Mouse (Mus musculus): ENCODE measurements around the gene Tmem269. TPM values are rescaled to one million over a fixed set of nuclear protein-coding genes. Genes with fewer than 3 reads are reported as not detected.

The Tmem269 gene
- polyA plus RNA-seq, 1 experiment from 2014 or later, result 0.07 TPM

DNA sequence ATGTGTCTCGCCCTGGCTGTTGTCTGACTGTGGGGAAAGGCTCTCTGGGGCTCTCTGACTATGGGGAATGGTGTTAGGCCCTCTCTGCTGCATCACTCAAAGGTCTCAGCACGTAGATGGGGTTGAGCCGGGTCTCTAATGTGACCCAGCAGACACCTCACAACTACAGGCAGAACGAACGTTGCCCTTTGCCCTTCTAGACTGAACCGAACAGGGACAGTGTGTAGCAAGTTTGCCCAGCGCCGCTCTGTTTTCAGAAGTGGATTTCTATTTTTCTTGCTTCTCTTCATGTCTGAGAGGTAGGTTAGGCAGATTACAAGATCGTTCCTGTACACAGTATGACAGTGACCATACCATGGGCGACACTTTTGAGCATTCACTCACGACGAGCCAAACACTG is 24.6 kb upstream of the Tmem269 start:
- no peak overlapping the region for H3K27ac ChIP-seq (replicated peaks)
- no peaks in the 10 kb centered on the region for H3K27me3 ChIP-seq (ENCODE audit: control insufficient read depth, insufficient read depth, low read length)
- 92% methylated on average over 12 of the region's 12 CpGs for WGBS
- H3K9me3 ChIP-seq (ENCODE audit: control insufficient read depth, low read length), result no peaks in the 10 kb centered on the region
- no peak overlapping the region for H3K4me3 ChIP-seq (ENCODE audit: low read depth, low read length)
- DNase-seq (ENCODE audit: low spot score), result no peak
- no peak for TF ChIP-seq EP300 (optimal IDR thresholded peaks at IDR 0.05)
- no peak for TF ChIP-seq CTCF (IDR thresholded peaks at IDR 0.05; ENCODE audit: low read depth)
- H3K36me3 ChIP-seq (ENCODE audit: control insufficient read depth, insufficient read depth, low read length), result peaks cover 5% of the 10 kb centered on the region; the same call in 1 of the 2 replicates
- no peak overlapping the region for H3K9ac ChIP-seq (ENCODE audit: low read length)
- H3K4me1 ChIP-seq (replicated peaks; ENCODE audit: control insufficient read depth, insufficient read depth), result no peaks in the 10 kb centered on the region
- H3K4me2 ChIP-seq (replicated peaks; ENCODE audit: low read depth), result no peak overlapping the region
- ATAC-seq (ENCODE audit: low FRiP score, low TSS enrichment), result no peak

DNA sequence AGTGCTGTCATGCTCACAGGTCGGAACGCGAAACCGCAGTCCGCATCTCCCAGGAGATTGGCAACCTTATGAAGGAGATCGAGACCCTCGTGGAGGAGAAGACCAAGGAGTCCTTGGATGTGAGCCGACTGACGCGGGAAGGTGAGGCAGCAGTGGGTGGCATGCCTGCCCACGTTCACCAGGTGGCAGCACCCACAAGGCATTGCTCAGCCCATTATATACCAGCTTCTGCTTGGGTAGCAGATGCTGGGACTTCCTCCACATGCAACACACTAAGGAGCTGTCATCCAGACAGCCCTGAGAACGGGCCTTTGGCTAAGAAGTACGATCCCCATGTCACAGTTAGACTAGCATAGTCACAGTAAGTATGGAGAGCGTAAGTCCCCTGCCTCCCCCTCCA is 23.6 kb upstream of the Tmem269 start:
- Histone ChIP-seq H3K4me1 (replicated peaks; ENCODE audit: control insufficient read depth, insufficient read depth) (no peaks in the 10 kb centered on the region), H3K36me3 (ENCODE audit: control insufficient read depth, insufficient read depth, low read length) (peaks cover 5% of the 10 kb centered on the region; the same call in 1 of the 2 replicates), H3K9ac (ENCODE audit: low read length) (no peak overlapping the region), H3K27ac (replicated peaks) (no peak overlapping the region), H3K9me3 (ENCODE audit: control insufficient read depth, low read length) (no peaks in the 10 kb centered on the region), H3K4me3 (ENCODE audit: low read depth, low read length) (no peak overlapping the region), H3K27me3 (ENCODE audit: control insufficient read depth, insufficient read depth, low read length) (no peaks in the 10 kb centered on the region), H3K4me2 (replicated peaks; ENCODE audit: low read depth) (no peak overlapping the region)
- WGBS, result 85% methylated on average over 14 of the region's 14 CpGs
- TF ChIP-seq EP300 (optimal IDR thresholded peaks at IDR 0.05), result no peak
- TF ChIP-seq CTCF (IDR thresholded peaks at IDR 0.05; ENCODE audit: low read depth), result peak; percentile 70
- peak; percentile 52 for DNase-seq (ENCODE audit: low spot score)
- no peak for ATAC-seq (ENCODE audit: low FRiP score, low TSS enrichment)

- no peak overlapping the region for H3K4me3 ChIP-seq (ENCODE audit: low read depth, low read length)
- peak; percentile 48 for DNase-seq (ENCODE audit: low spot score)
- 30% methylated on average over 12 of the region's 12 CpGs for WGBS
- peak overlapping the region; percentile 35; the same call in 1 of the 2 replicates for H3K27ac ChIP-seq (replicated peaks)
- H3K9me3 ChIP-seq (ENCODE audit: control insufficient read depth, low read length), result no peaks in the 10 kb centered on the region
- TF ChIP-seq CTCF (IDR thresholded peaks at IDR 0.05; ENCODE audit: low read depth) (peak; percentile 92), EP300 (optimal IDR thresholded peaks at IDR 0.05) (no peak)
- H3K9ac ChIP-seq (ENCODE audit: low read length), result 0 out of 2 replicates have a peak overlapping the region, but pooled peaks have one; percentile 23
- peaks cover 5% of the 10 kb centered on the region; the same call in 1 of the 2 replicates for H3K36me3 ChIP-seq (ENCODE audit: control insufficient read depth, insufficient read depth, low read length)
- no peaks in the 10 kb centered on the region for H3K4me1 ChIP-seq (replicated peaks; ENCODE audit: control insufficient read depth, insufficient read depth)
- 0 out of 2 replicates have a peak overlapping the region, but pooled peaks have one; percentile 27 for H3K4me2 ChIP-seq (replicated peaks; ENCODE audit: low read depth)
- peak; percentile 41 for ATAC-seq (ENCODE audit: low FRiP score, low TSS enrichment)
- no peaks in the 10 kb centered on the region for H3K27me3 ChIP-seq (ENCODE audit: control insufficient read depth, insufficient read depth, low read length)
Observed at GRCm38 (mm10) chr4:119239181-119239682, 21.2 kb upstream of the Tmem269 start.

- Histone ChIP-seq H3K36me3 (ENCODE audit: control insufficient read depth, insufficient read depth, low read length) (peaks cover 5% of the 10 kb centered on the region; the same call in 1 of the 2 replicates), H3K9me3 (ENCODE audit: control insufficient read depth, low read length) (no peaks in the 10 kb centered on the region), H3K27ac (replicated peaks) (0 out of 2 replicates have a peak overlapping the region, but pooled peaks have one; percentile 40), H3K9ac (ENCODE audit: low read length) (no peak overlapping the region), H3K4me2 (replicated peaks; ENCODE audit: low read depth) (no peak overlapping the region), H3K27me3 (ENCODE audit: control insufficient read depth, insufficient read depth, low read length) (no peaks in the 10 kb centered on the region), H3K4me1 (replicated peaks; ENCODE audit: control insufficient read depth, insufficient read depth) (no peaks in the 10 kb centered on the region), H3K4me3 (ENCODE audit: low read depth, low read length) (no peak overlapping the region)
- 66% methylated on average over 3 of the region's 3 CpGs for WGBS
- ATAC-seq (ENCODE audit: low FRiP score, low TSS enrichment) (no peak), DNase-seq (ENCODE audit: low spot score) (no peak)
- TF ChIP-seq EP300 (optimal IDR thresholded peaks at IDR 0.05) (no peak), CTCF (IDR thresholded peaks at IDR 0.05; ENCODE audit: low read depth) (no peak)
Observed at GRCm38 (mm10) chr4:119238661-119239060, 20.6 kb upstream of the Tmem269 start.

DNA sequence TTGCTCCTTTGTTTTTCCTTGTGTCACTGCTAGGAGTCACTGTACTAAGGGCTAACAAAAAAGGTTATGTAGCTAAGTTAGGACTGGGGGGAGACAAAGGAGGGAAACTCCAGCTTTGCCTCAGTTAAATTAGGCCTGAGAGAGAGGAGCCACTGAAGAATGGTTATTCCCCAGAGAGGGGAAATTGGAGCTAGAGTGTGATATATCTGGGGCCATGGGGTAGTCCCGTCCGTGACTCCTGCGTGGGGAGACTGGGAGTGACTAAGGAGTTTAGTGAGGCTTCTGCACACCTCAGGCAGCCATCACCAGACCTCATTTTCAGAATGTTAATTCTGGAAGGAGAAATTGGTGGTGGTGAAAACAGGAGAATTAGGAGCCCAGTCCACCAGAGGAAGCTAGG is 16.3 kb upstream of the Tmem269 start:
- Histone ChIP-seq H3K27ac (replicated peaks) (peak overlapping the region; percentile 76; the same call in 1 of the 2 replicates), H3K4me2 (replicated peaks; ENCODE audit: low read depth) (peak overlapping the region; percentile 88), H3K9ac (ENCODE audit: low read length) (peak overlapping the region; percentile 76), H3K4me1 (replicated peaks; ENCODE audit: control insufficient read depth, insufficient read depth) (no peaks in the 10 kb centered on the region), H3K9me3 (ENCODE audit: control insufficient read depth, low read length) (no peaks in the 10 kb centered on the region), H3K27me3 (ENCODE audit: control insufficient read depth, insufficient read depth, low read length) (no peaks in the 10 kb centered on the region), H3K36me3 (ENCODE audit: control insufficient read depth, insufficient read depth, low read length) (no peaks in the 10 kb centered on the region), H3K4me3 (ENCODE audit: low read depth, low read length) (peak overlapping the region; percentile 87)
- no peak for ATAC-seq (ENCODE audit: low FRiP score, low TSS enrichment)
- no peak for TF ChIP-seq CTCF (IDR thresholded peaks at IDR 0.05; ENCODE audit: low read depth)
- TF ChIP-seq EP300 (optimal IDR thresholded peaks at IDR 0.05), result no peak
- WGBS, result 81% methylated on average over 3 of the region's 3 CpGs
- no peak for DNase-seq (ENCODE audit: low spot score)

- H3K27me3 ChIP-seq (ENCODE audit: control insufficient read depth, insufficient read depth, low read length), result no peaks in the 10 kb centered on the region
Observed at GRCm38 (mm10) chr4:119233256-119233901, 15.4 kb upstream of the Tmem269 start.

More at GRCm38 (mm10) chr4:119233256-119233901, 15.4 kb upstream of the Tmem269 start:
- H3K9me3 ChIP-seq (ENCODE audit: control insufficient read depth, low read length), result no peaks in the 10 kb centered on the region
- peak overlapping the region; percentile 87 for H3K4me3 ChIP-seq (ENCODE audit: low read depth, low read length)
- ATAC-seq (ENCODE audit: low FRiP score, low TSS enrichment) (peak; percentile 20), DNase-seq (ENCODE audit: low spot score) (no peak)
- H3K9ac ChIP-seq (ENCODE audit: low read length), result peak overlapping the region; percentile 76
- TF ChIP-seq CTCF (IDR thresholded peaks at IDR 0.05; ENCODE audit: low read depth) (peak; percentile 56), EP300 (optimal IDR thresholded peaks at IDR 0.05) (no peak)
- H3K4me2 ChIP-seq (replicated peaks; ENCODE audit: low read depth), result peak overlapping the region; percentile 88
- H3K27ac ChIP-seq (replicated peaks), result peak overlapping the region; percentile 76
- under 1% methylated on average over 36 of the region's 36 CpGs for WGBS
- H3K36me3 ChIP-seq (ENCODE audit: control insufficient read depth, insufficient read depth, low read length), result no peaks in the 10 kb centered on the region; the same call in 1 of the 2 replicates
- no peaks in the 10 kb centered on the region for H3K4me1 ChIP-seq (replicated peaks; ENCODE audit: control insufficient read depth, insufficient read depth)
